Mouse (Mus musculus): Measurements from ENCODE around the gene Dtnbp1.
A peak's percentile ranks its signal among the peaks of the same experiment; 100 is the strongest.

The Dtnbp1 gene

DNA sequence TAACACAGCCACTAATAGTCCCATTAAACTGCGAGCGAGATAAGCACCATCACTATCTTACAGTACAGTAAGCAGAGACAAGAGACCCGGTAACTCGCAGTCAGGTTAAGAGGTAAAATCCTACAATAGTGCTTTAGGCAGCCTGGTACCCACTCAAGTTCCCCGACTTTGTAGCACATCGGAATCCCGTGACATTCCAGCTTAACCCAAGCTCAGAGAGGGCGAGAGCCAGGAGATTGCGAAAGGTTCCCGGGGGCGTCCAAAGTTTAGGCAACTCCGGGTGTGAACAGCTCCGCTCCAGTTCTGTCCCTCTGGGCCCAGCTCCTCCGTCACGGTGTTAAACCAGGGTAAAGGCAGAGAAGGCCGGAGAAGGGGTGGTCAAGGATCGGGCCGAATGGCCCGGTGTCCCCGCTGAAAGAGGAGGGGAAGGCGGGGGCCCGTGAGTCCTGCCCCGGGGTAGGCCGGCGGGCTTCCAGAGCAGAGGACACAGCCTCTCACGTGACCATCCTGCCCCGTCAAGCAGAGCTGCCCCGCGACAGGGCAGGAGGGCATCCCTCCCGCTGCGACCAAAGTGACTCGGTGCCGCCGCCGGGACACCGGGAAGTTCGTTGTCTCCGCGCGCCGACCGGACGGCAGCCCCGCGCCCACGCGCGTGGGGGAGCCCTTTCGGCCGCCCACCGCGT, 578 bp downstream of the Dtnbp1 start:
- peak; percentile 66 to 75 for DNase-seq

DNA sequence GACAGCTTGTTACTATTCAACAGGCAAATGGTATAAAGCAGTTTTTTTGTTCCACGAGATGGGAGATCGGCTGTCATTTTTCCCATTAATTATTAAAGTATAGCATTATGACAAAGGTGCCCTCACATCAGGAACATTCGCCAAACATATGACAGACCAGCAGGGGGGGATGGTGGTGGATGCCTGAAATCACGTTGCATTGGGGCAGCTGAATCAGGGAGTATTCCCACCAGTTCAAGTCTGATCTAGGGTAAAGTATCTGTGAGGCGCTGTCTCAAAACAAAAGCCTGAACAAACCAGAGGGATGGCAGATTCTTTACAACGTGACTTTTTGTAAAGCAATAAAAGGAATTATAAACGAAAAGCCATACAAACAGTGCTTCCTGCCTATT, 1.1 kb downstream of the Dtnbp1 start:
- DNase-seq = peak; percentile 41 to 66

GRCm38 (mm10) chr13:44999211-44999610, 2.7 kb downstream of the Dtnbp1 start:
- no peak for DNase-seq

GRCm38 (mm10) chr13:44996339-44996738, 5.6 kb downstream of the Dtnbp1 start:
- DNase-seq = no peak

GRCm38 (mm10) chr13:44992550-44993205, 9.3 kb downstream of the Dtnbp1 start:
- no peak for DNase-seq

DNA sequence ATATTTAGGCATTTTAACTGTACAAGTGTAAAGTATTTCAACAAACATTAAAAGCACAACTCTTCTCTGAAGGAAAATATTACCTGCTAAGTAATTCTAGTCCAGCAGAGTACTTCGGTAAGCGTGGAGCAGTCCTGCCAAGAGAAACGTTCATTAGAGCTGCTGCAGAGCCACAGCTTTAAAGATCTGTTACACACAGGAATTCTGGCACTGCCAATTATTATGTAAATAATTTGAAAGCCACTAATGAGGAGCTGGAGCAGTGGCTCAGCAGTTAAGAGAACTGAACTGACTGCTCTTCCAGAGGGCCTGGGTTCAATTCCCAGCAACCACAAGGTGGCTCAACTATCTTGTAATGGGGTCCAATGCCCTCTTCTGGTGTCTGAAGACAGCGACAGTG, 10.0 kb downstream of the Dtnbp1 start:
- DNase-seq = no peak

- DNase-seq = no peak
Observed at GRCm38 (mm10) chr13:44990073-44990682, 11.8 kb downstream of the Dtnbp1 start.

DNA sequence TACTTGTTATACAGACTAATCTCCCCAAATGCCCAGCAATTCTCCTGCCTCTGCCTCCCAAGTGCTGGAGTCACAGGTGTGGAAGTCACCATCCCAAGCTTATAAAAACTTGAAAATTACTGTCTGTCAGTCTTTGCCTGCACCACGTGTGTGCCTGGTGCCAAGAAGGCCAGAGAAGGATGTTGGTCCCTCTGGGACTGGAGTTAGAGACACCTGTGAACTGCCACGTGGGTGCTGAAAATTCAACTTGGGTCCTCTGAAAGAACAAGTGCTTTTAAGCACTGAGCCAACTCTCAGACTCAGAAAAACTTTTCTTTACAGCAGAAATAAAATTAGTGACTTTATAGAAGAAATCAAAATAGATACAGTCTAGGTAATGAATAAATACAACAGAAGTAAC, 15.6 kb downstream of the Dtnbp1 start:
- DNase-seq = no peak

DNA sequence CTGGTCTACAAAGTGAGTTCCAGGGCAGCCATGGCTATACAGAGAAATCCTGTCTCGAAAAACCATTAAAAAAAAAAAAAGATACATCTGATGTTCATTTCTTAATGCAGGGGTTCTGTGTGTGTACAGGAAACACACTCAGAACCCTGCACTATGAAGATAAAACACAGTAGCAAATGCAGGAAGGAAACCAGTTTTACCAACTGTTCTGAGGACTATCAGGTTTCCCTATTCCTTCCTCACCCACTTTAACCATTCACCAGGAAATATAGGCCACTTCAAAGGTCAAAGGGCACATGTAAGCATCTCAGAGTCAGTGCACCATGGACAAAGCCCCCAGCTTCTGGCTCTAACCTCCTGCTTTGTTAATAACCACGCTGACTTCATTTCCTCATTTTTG, 16.6 kb downstream of the Dtnbp1 start:
- no peak for DNase-seq

- DNase-seq = no peak
Observed at GRCm38 (mm10) chr13:44983635-44984401, 18.1 kb downstream of the Dtnbp1 start.

GRCm38 (mm10) chr13:44982799-44983198, 19.1 kb downstream of the Dtnbp1 start:
- DNase-seq = no peak

DNA sequence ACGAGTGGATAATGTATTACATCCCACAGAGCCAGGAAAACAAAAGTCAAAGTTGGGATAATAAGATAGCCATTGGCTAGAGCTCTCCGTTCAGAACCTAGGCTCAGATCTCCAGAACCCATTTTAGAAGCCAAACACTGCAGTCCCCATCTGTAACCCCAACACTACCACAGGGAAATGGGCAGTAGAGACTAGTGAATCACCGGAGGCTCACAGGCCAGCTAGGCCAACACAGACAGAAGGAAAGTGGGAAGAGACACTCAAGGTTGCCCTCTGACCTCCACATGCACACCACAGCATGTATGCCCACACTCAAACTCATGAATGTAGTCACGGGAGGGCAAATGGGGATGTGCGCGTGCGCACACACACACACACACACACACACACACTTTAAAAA, 22.5 kb downstream of the Dtnbp1 start:
- DNase-seq = no peak

DNA sequence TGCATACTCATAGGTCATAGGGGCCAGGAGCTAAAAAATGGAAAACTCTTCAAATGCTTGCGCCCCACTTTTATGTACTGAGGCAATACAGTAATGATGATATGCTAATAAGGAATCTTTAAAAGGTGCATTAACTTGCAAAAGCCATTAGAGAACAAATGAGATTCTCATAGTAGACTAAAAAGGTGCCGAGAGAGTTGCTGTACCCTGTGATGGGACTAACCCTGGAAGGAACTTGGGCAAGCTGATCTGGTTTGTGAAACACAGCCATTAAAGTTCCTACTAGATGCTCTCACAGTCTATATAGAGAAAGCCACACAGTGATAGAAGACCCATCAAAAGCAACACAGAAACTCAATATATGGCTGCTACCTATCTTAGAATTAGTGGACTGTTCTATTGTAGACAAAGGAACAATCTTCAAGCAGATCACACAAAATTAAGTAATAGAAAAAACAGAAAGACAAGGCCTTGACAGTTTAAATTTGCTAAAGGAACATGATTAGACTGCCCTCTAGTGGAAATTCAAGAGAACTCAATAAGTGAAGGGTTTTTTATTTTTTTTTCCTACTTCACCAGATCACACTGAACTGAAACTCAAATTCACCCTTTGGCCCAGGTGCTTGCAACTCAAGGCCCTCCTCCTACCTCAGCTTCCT, 24.3 kb downstream of the Dtnbp1 start:
- DNase-seq = no peak

GRCm38 (mm10) chr13:44977059-44977458, 24.9 kb downstream of the Dtnbp1 start:
- no peak for DNase-seq

GRCm38 (mm10) chr13:44960542-44961291, 41.2 kb downstream of the Dtnbp1 start:
- DNase-seq = no peak

DNA sequence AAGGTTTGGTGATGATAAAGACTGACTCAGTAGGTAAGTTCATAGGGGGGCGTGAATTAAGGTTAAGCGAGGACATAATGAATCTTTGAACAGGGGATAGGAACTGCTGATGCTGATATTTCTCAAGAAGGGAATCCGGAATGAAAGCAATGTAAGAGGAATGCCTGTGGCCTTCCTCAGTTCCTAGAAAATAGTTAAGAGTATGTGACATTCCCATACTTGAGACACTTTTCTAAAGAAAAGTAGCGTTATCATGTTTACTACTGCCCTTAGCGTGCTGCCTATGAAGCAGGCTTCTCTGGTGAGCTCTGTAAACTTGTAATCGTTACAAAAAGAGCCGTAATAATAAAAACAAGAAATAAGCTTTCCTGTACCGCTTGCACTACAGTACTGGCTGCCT, 44.9 kb downstream of the Dtnbp1 start:
- DNase-seq = no peak

- no peak for DNase-seq
Observed at GRCm38 (mm10) chr13:44955781-44956180, 46.2 kb downstream of the Dtnbp1 start.

DNA sequence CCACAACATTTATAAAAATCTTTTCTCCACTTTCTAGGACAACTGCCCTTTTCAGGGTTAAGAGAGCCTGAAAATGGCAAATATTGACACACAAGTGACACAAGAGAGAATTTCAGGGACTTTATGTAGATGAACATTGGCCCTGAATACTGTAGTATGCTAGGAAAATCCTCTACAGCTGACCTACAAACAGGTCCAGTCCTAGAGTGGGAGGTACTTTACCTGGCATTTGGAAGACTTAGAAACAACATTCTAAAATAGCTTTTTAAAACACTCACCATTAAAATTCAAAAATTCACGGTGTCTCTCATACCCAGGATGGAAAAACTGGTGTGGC, 47.7 kb downstream of the Dtnbp1 start:
- no peak for DNase-seq

DNA sequence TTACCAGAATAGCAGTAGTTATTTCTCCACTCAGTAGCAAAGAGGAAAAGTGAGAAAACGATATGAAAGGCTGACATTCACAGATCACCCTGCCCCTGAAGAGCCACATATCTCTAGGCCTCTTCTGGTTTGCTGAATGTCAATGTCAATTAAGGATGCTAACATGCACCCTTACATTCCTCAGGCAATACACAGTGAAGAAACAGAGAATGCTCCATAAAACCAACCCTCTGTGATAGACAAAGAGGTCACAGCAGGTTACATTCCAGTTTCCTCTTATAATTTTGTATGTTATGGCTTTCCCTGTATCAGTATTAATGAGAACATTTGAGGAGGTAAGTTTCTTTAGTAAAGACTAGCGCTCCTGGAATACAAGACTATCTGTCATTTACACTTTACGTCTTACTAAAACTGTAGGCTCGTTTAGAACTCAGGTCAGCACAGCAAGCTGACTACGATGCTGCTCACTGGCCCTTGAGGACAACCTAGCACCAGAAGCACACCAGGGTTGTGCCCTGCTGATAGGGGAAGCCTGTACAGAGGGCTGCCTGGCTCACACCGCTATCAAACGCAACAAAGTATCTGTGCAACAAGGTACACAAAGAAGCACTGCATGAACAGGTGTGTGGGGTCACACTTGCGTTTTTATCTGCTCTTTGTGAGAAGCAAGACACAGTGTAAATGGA, 48.3 kb downstream of the Dtnbp1 start:
- no peak for DNase-seq

- peak in 1 of 2 experiments; percentile 49 for DNase-seq
Observed at GRCm38 (mm10) chr13:44952393-44953086, 49.4 kb downstream of the Dtnbp1 start.
